Mouse (Mus musculus) heart, postnatal 0 days (tissue): ENCODE data around the gene Unc119b. TPM values are rescaled to one million over a fixed set of nuclear protein-coding genes. Genes with fewer than 3 reads are reported as not detected.
"Not testable (repeated sequence)": the region's sequence is repeated elsewhere in the genome, so short reads cannot be mapped to it uniquely, and the experiment has no call there.

ENCODE experiments used
- ATAC-seq: fragments of 200-750 bp; cut with Nextera tagmentation; 2 replicates; pipeline ENCODE4 v1.8.0; 2017; ENCODE audit warnings: low read depth, moderate number of reproducible peaks, moderate library complexity; ENCODE audit not compliant: insufficient read depth
- DNase-seq: peaks from one replicate; pipeline ENCODE4 v3.0.0-alpha.2; 2016; ENCODE audit warnings: low spot score
- H3K27ac ChIP-seq: fragments of 300-500 bp; sonication (generic); 2 replicates; pipeline ENCODE4 v1.5.1; 2014; ENCODE audit warnings: low read depth, mild to moderate bottlenecking
- H3K27me3 ChIP-seq: fragments of 300-500 bp; sonication (generic); 2 replicates; pipeline ENCODE4 v1.6.1; 2014; ENCODE audit warnings: low read length, mixed read lengths; ENCODE audit not compliant: control insufficient read depth, insufficient read depth
- H3K36me3 ChIP-seq: fragments of 300-500 bp; sonication (generic); replicated peaks from 2 replicates; pipeline ENCODE4 v1.6.1; 2014; ENCODE audit warnings: low read length, mixed read lengths; ENCODE audit not compliant: control insufficient read depth, insufficient read depth
- H3K4me1 ChIP-seq: fragments of 300-500 bp; sonication (generic); 2 replicates; pipeline ENCODE4 v1.6.1; 2014; ENCODE audit warnings: antibody characterized with exemption; ENCODE audit not compliant: control insufficient read depth, insufficient read depth
- H3K4me2 ChIP-seq: fragments of 300-500 bp; sonication (generic); 2 replicates; pipeline ENCODE4 v1.6.1; 2014; ENCODE audit warnings: low read depth, mild to moderate bottlenecking, low read length, moderate library complexity
- H3K4me3 ChIP-seq: fragments of 300-500 bp; sonication (generic); 2 replicates; pipeline ENCODE4 v1.5.1; 2014; ENCODE audit warnings: low read depth, low read length
- H3K9ac ChIP-seq: fragments of 300-500 bp; sonication (generic); replicated peaks from 2 replicates; pipeline ENCODE4 v1.6.1; 2014; ENCODE audit warnings: low read depth, low read length, mixed read lengths
- H3K9me3 ChIP-seq: fragments of 300-500 bp; sonication (generic); replicated peaks from 2 replicates; pipeline ENCODE4 v1.6.1; 2016; ENCODE audit warnings: low read length; ENCODE audit not compliant: control insufficient read depth
- CTCF ChIP-seq: IDR thresholded peaks from 2 replicates; pipeline ENCODE4 v1.5.1; 2016; ENCODE audit warnings: antibody characterized with exemption, control low read depth, low read depth
- EP300 ChIP-seq: IDR thresholded peaks from 2 replicates; pipeline ENCODE4 v1.6.1; 2016; ENCODE audit warnings: antibody characterized with exemption, low read depth
- WGBS: fragments of 180-500 bp; shearing (Covaris S2); extraction: QIAGEN DNeasy Blood & Tissue Kit; methylation state at CpG from one replicate; pipeline ENCODE4 v1.1.7; 2014; 5-methylcytosine and 5-hydroxymethylcytosine counted together
- polyA plus RNA-seq: library from polyadenylated mRNA; unstranded; fragments of >200 nt; fragmentation: Nextera tagmentation; extraction: Ambion mirVana; gene quantifications from 2 replicates; pipeline ENCODE4 v1.2.1, GENCODE M21; 2015
- total RNA-seq: library from RNA; depleted of rRNA; stranded (reverse); fragments of >200 nt; gene quantifications from 2 replicates; pipeline ENCODE4 v1.2.3, GENCODE M21; 2014; ENCODE audit warnings: low replicate concordance

Gene Unc119b
- total and polyA plus RNA-seq, 2 experiments from 2014 or later = 11.7 to 25.9 TPM

DNA sequence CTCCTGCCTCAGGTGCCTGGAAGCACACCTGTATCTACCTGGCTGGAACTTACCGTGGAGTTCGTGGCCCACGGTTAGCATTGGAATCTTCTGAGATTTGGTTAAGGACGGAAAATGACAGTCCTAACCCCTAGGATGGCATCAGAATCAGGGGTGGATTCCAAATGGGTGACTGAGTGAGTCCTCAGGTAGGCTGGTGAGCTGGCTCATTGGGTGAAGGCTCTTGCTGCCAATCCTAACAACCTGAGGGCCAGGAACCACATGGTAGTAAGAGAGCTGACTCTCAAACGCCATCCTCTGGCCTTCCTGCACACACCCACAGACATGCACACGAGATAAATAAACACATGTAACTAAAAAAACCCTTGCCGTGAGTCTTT lies 32.0 kb upstream of the Unc119b start:
- ATAC-seq (no peak), DNase-seq (no peak)
- no peak overlapping the region for H3K4me3 ChIP-seq
- no peaks in the 10 kb centered on the region for H3K9me3 ChIP-seq
- no peak overlapping the region; the same call in 1 of the 2 replicates for H3K9ac ChIP-seq
- H3K4me2 ChIP-seq = no peak overlapping the region
- H3K36me3 ChIP-seq = no peaks in the 10 kb centered on the region
- peak overlapping the region; percentile 71 for H3K27ac ChIP-seq
- TF ChIP-seq EP300 (no peak), CTCF (no peak)
- peaks cover 12% of the 10 kb centered on the region; the same call in 1 of the 2 replicates for H3K4me1 ChIP-seq
- H3K27me3 ChIP-seq = no peaks in the 10 kb centered on the region
- 71% methylated on average over 7 of the region's 7 CpGs for WGBS

GRCm38 (mm10) chr5:115165895-115166814 lies 31.4 kb upstream of the Unc119b start:
- ATAC-seq (peak; percentile 31; the same call in 1 of the 2 replicates), DNase-seq (no peak)
- Histone ChIP-seq H3K27ac (peak overlapping the region; percentile 71), H3K4me1 (peaks cover 12% of the 10 kb centered on the region; the same call in 1 of the 2 replicates), H3K9ac (no peak overlapping the region; the same call in 1 of the 2 replicates), H3K4me2 (no peak overlapping the region), H3K4me3 (no peak overlapping the region), H3K36me3 (no peaks in the 10 kb centered on the region), H3K27me3 (no peaks in the 10 kb centered on the region), H3K9me3 (no peaks in the 10 kb centered on the region)
- peak; percentile 23 for TF ChIP-seq CTCF
- no peak for TF ChIP-seq EP300
- WGBS = 35% methylated on average over 11 of the region's 11 CpGs

- no peak overlapping the region for H3K9ac ChIP-seq
- 56% methylated on average over 9 of the region's 9 CpGs for WGBS
- no peak for ATAC-seq
- no peak overlapping the region for H3K4me2 ChIP-seq
- H3K4me1 ChIP-seq = peaks cover 12% of the 10 kb centered on the region; the same call in 1 of the 2 replicates
- no peaks in the 10 kb centered on the region for H3K9me3 ChIP-seq
- TF ChIP-seq CTCF = peak; percentile 36
- no peak for TF ChIP-seq EP300
- no peaks in the 10 kb centered on the region for H3K36me3 ChIP-seq
- H3K4me3 ChIP-seq = no peak overlapping the region
- no peak overlapping the region for H3K27ac ChIP-seq
- no peak for DNase-seq
- H3K27me3 ChIP-seq = no peaks in the 10 kb centered on the region
Measured at GRCm38 (mm10) chr5:115165351-115165750, 30.6 kb upstream of the Unc119b start.

GRCm38 (mm10) chr5:115164446-115164845 lies 29.7 kb upstream of the Unc119b start:
- ATAC-seq, H3K4me3 ChIP-seq, H3K9me3 ChIP-seq, H3K27ac ChIP-seq, H3K36me3 ChIP-seq, H3K4me2 ChIP-seq, H3K9ac ChIP-seq, DNase-seq, H3K27me3 ChIP-seq: not testable (repeated sequence)
- WGBS = 81% methylated on average over 4 of the region's 4 CpGs
- peaks cover 12% of the 10 kb centered on the region; the same call in 1 of the 2 replicates for H3K4me1 ChIP-seq

DNA sequence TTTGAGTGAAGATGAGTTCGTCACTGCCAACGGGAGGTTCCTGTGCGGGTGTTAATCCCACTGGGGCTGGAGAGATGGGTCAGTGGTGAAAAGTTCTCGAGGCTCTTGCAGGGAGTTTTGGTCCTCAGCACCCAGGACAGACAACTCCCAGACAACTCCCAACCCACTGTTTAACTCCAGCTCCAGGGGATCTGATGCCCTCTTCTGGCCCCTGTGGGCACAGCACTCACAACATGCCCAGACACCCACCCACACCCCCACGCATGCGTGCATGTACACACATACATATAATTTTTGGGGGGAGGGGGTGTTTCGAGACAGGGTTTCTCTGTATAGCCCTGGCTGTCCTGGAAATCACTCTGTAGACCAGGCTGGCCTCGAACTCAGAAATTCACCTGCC lies 28.8 kb upstream of the Unc119b start:
- Histone ChIP-seq H3K4me2 (no peak overlapping the region), H3K4me3 (no peak overlapping the region)
- no peak for DNase-seq

GRCm38 (mm10) chr5:115161940-115162279 lies 27.1 kb upstream of the Unc119b start:
- H3K27me3 ChIP-seq, H3K27ac ChIP-seq, H3K9ac ChIP-seq, ATAC-seq, H3K4me2 ChIP-seq, DNase-seq, H3K9me3 ChIP-seq, H3K4me3 ChIP-seq, H3K36me3 ChIP-seq: not testable (repeated sequence)
- 57% methylated on average over 1 of the region's 1 CpGs for WGBS
- peaks cover 18% of the 10 kb centered on the region; the same call in 1 of the 2 replicates for H3K4me1 ChIP-seq

More for the DNA sequence above, 28.8 kb upstream of the Unc119b start:
- H3K9ac ChIP-seq = no peak overlapping the region
- H3K36me3 ChIP-seq = no peaks in the 10 kb centered on the region
- peak; percentile 46 for TF ChIP-seq CTCF
- no peak for TF ChIP-seq EP300
- H3K9me3 ChIP-seq = no peaks in the 10 kb centered on the region
- H3K27ac ChIP-seq = no peak overlapping the region
- no peak for ATAC-seq
- H3K4me1 ChIP-seq = peaks cover 16% of the 10 kb centered on the region; the same call in 1 of the 2 replicates
- no peaks in the 10 kb centered on the region for H3K27me3 ChIP-seq
- 39% methylated on average over 8 of the region's 8 CpGs for WGBS
